Mouse (Mus musculus) kidney, adult 11 months (tissue): ENCODE measurements at regions not wholly inside any gene's neighbourhood (a gene's known extent, or its start where the extent isn't known, plus 50 kb on each side); places are given as distances from the start of the nearest gene placed in this dataset.
A peak's percentile ranks its signal among the peaks of the same experiment; 100 is the strongest.

Experiments used
- DNase-seq: peaks from one replicate; pipeline ENCODE4 v3.0.0; 2022

GRCm38 (mm10) chr3:127967170-127967569 is 71.0 kb upstream of the Fam241a start:
- no peak for DNase-seq

GRCm38 (mm10) chr3:127966214-127966613 is 70.1 kb upstream of the Fam241a start:
- no peak for DNase-seq

GRCm38 (mm10) chr3:127958919-127959684 is 63.0 kb upstream of the Fam241a start:
- DNase-seq, result no peak

- DNase-seq, result no peak
Observed at GRCm38 (mm10) chr3:127954856-127955255, 58.7 kb upstream of the Fam241a start.

- DNase-seq, result no peak
Observed at GRCm38 (mm10) chr3:127953610-127954009, 57.5 kb upstream of the Fam241a start.

- DNase-seq, result peak; percentile 15
Observed at GRCm38 (mm10) chr3:127948898-127949620, 52.9 kb upstream of the Fam241a start.

GRCm38 (mm10) chr3:127948326-127948725 is 52.2 kb upstream of the Fam241a start:
- no peak for DNase-seq
